Mouse (Mus musculus) spleen, postnatal 36 days (tissue): ENCODE data around the gene Gm17402.

ENCODE experiments used
- DNase-seq, 2 experiments: peaks; one replicate each; pipeline ENCODE4 v3.0.0; 2022; ENCODE audit warnings: low spot score in 2 of 2, mixed read lengths in 1 of 2

The Gm17402 gene

GRCm38 (mm10) chr3:67375063-67375462 lies at the start of gene Gm17402:
TSS of gene Gm17402 (minus strand) at chr3:67375163.
- no peak for DNase-seq

GRCm38 (mm10) chr3:67378215-67378614 lies 3.3 kb upstream of the Gm17402 start:
- DNase-seq = no peak

GRCm38 (mm10) chr3:67374360-67374778 lies 594 bp downstream of the Gm17402 start:
- no peak for DNase-seq

GRCm38 (mm10) chr3:67373872-67374271 lies 1.1 kb downstream of the Gm17402 start, which contains the start of gene Mlf1:
TSS of gene Mlf1 (plus strand) at chr3:67374097.
- DNase-seq = peak; percentile 63 to 66

- DNase-seq = no peak
These were observed 2.2 kb downstream of the Gm17402 start for GRCm38 (mm10) chr3:67372781-67373180.

- no peak for DNase-seq
These were observed 2.8 kb downstream of the Gm17402 start for GRCm38 (mm10) chr3:67372194-67372593.

- no peak for DNase-seq
These were observed 5.4 kb downstream of the Gm17402 start for GRCm38 (mm10) chr3:67369407-67370079.

GRCm38 (mm10) chr3:67367481-67367880 lies 7.5 kb downstream of the Gm17402 start:
- DNase-seq = no peak

GRCm38 (mm10) chr3:67366087-67366892 lies 8.7 kb downstream of the Gm17402 start:
- DNase-seq = no peak

- DNase-seq = no peak
These were observed 16.6 kb downstream of the Gm17402 start for GRCm38 (mm10) chr3:67358376-67358775.

- no peak for DNase-seq
These were observed 22.2 kb downstream of the Gm17402 start for GRCm38 (mm10) chr3:67352763-67353149.

GRCm38 (mm10) chr3:67352128-67352762 lies 22.7 kb downstream of the Gm17402 start:
- DNase-seq = peak in 1 of 2 experiments; percentile 18

- DNase-seq = no peak
These were observed 23.4 kb downstream of the Gm17402 start for GRCm38 (mm10) chr3:67351406-67352127.

GRCm38 (mm10) chr3:67346674-67347073 lies 28.3 kb downstream of the Gm17402 start:
- DNase-seq = no peak

GRCm38 (mm10) chr3:67344599-67344998 lies 30.4 kb downstream of the Gm17402 start:
- DNase-seq = peak in 1 of 2 experiments; percentile 19

- no peak for DNase-seq
These were observed 31.8 kb downstream of the Gm17402 start for GRCm38 (mm10) chr3:67343004-67343662.

- DNase-seq = no peak
These were observed 34.0 kb downstream of the Gm17402 start for GRCm38 (mm10) chr3:67340921-67341320.

GRCm38 (mm10) chr3:67339558-67339957 lies 35.4 kb downstream of the Gm17402 start:
- no peak for DNase-seq

GRCm38 (mm10) chr3:67322422-67322821 lies 52.5 kb downstream of the Gm17402 start:
- no peak for DNase-seq
